Mouse (Mus musculus) G1E (cell line): ENCODE data around the gene Zfp106. TPM values are rescaled to one million over a fixed set of nuclear protein-coding genes. Genes with fewer than 3 reads are reported as not detected.
A peak's percentile ranks its signal among the peaks of the same experiment; 100 is the strongest.
"Not testable (repeated sequence)": the region's sequence is repeated elsewhere in the genome, so short reads cannot be mapped to it uniquely, and the experiment has no call there.

Experiments used
- ATAC-seq: 2 replicates; pipeline ENCODE4 v1.8.0; 2016; ENCODE audit warnings: mild to moderate bottlenecking; ENCODE audit not compliant: insufficient number of reproducible peaks, poor library complexity, low FRiP score, severe bottlenecking; ENCODE audit errors: extremely low read depth
- DNase-seq: peaks from one replicate; pipeline ENCODE4 v3.0.0; 2012; ENCODE audit warnings: low spot score
- H3K27me3 ChIP-seq: 2 replicates; pipeline ENCODE4 v1.6.1; 2012; ENCODE audit warnings: mild to moderate bottlenecking, low read length, inconsistent platforms; ENCODE audit not compliant: insufficient read depth
- H3K36me3 ChIP-seq: replicated peaks from 2 replicates; pipeline ENCODE3; 2012; ENCODE audit warnings: mild to moderate bottlenecking, inconsistent platforms
- H3K4me1 ChIP-seq: 2 replicates; pipeline ENCODE4 v1.6.1; 2012; ENCODE audit warnings: low read depth, low read length, inconsistent platforms, mixed read lengths; ENCODE audit not compliant: insufficient read depth
- H3K4me3 ChIP-seq: 2 replicates; pipeline ENCODE4 v1.5.1; 2012; ENCODE audit warnings: low read depth, mild to moderate bottlenecking, inconsistent platforms, low read length, moderate library complexity, mixed read lengths
- H3K9me3 ChIP-seq: replicated peaks from 2 replicates; pipeline ENCODE4 v1.6.1; 2012; ENCODE audit warnings: inconsistent platforms
- CTCF ChIP-seq: IDR thresholded peaks from 2 replicates; pipeline ENCODE4 v1.5.1; 2012; ENCODE audit warnings: low read depth, low read length, inconsistent platforms, mixed read lengths
- GATA1 ChIP-seq: IDR thresholded peaks from 2 replicates; pipeline ENCODE4 v1.6.1; 2012; ENCODE audit warnings: borderline replicate concordance, low read length, inconsistent platforms, mixed read lengths
- GATA2 ChIP-seq: IDR thresholded peaks from 2 replicates; pipeline ENCODE4 v1.6.1; 2012; ENCODE audit warnings: low read depth, low read length, inconsistent platforms, borderline replicate concordance
- POLR2AphosphoS5 ChIP-seq: IDR thresholded peaks from 2 replicates; pipeline ENCODE4 v1.6.1; 2012; ENCODE audit warnings: low read depth, low read length, inconsistent platforms; ENCODE audit not compliant: insufficient replicate concordance
- TAL1 ChIP-seq: conservative IDR thresholded peaks from 2 replicates; pipeline ENCODE4 v1.6.1; 2012; ENCODE audit warnings: low read depth, low read length, inconsistent platforms, mixed read lengths
- polyA plus RNA-seq: library from polyadenylated mRNA; stranded (reverse); fragments of >175 nt; gene quantifications from 2 replicates; pipeline ENCODE4 v1.2.3, GENCODE M21; 2012
- total RNA-seq, 2 experiments: library from RNA; stranded (forward) in 1 of 2; stranded (reverse) in 1 of 2; fragments of 200-1000 nt in 1 of 2; fragments of >200 nt in 1 of 2; fragmentation: Nextera tagmentation in 1 of 2; gene quantifications; 2 replicates each; pipeline ENCODE4 v1.2.3; 2014 to 2017

The Zfp106 gene
- total and polyA plus RNA-seq, 3 experiments, result 98.6 to 301 (median 104) TPM

GRCm38 (mm10) chr2:120567798-120568320, 4.2 kb upstream of the Zfp106 start:
- ATAC-seq (0 out of 2 replicates have a peak, but pooled peaks have one; percentile 9), DNase-seq (no peak)
- peaks cover 61% of the 10 kb centered on the region for H3K4me1 ChIP-seq
- H3K9me3 ChIP-seq, result no peaks in the 10 kb centered on the region
- H3K4me3 ChIP-seq, result peak overlapping the region; percentile 89
- no peaks in the 10 kb centered on the region for H3K27me3 ChIP-seq
- TF ChIP-seq CTCF (no peak), POLR2AphosphoS5 (no peak), GATA2 (no peak), GATA1 (no peak), TAL1 (no peak)
- peaks cover 20% of the 10 kb centered on the region for H3K36me3 ChIP-seq

GRCm38 (mm10) chr2:120566886-120567797, 3.5 kb upstream of the Zfp106 start, which contains the start of gene Snap23:
Gene Snap23 (plus strand): TSS chr2:120567671.
- Histone ChIP-seq H3K4me3 (peak within 1 kb of the TSS; percentile 89), H3K4me1 (peaks cover 59% of the 10 kb centered on the region), H3K9me3 (no peaks in the 10 kb centered on the region), H3K27me3 (no peaks in the 10 kb centered on the region), H3K36me3 (peaks cover 14% of the 10 kb centered on the region)
- DNase-seq, result peak; percentile 83
- ATAC-seq, result peak; percentile 43; the same call in 1 of the 2 replicates
- TF ChIP-seq POLR2AphosphoS5, result no peak
- no peak for TF ChIP-seq GATA1
- TF ChIP-seq TAL1, result no peak
- TF ChIP-seq CTCF, result no peak
- TF ChIP-seq GATA2, result no peak

DNA sequence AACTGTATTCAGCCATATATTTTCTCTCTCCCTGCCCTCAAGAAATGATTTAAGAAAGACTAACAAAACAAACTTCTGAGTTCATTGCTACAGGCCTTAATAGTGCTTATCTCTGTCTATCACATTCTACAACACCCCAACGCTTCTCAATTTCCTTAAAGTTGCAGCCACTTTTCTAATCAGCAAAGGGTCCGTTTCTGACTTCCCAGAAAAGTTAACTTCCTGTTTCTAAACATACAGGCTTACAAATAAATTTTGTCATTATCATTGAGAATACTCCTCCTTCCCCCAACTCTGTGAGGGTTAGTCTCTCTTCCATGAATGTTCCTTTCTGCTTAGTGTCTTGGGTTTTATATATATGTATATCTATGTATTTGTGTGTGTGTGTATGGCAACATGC, 1.7 kb upstream of the Zfp106 start:
- Histone ChIP-seq H3K4me1 (peaks cover 61% of the 10 kb centered on the region), H3K9me3 (no peaks in the 10 kb centered on the region), H3K36me3 (peaks cover 17% of the 10 kb centered on the region), H3K4me3 (no peak overlapping the region), H3K27me3 (no peaks in the 10 kb centered on the region)
- ATAC-seq (peak; percentile 47), DNase-seq (no peak)
- TF ChIP-seq GATA2 (no peak), CTCF (no peak)

DNA sequence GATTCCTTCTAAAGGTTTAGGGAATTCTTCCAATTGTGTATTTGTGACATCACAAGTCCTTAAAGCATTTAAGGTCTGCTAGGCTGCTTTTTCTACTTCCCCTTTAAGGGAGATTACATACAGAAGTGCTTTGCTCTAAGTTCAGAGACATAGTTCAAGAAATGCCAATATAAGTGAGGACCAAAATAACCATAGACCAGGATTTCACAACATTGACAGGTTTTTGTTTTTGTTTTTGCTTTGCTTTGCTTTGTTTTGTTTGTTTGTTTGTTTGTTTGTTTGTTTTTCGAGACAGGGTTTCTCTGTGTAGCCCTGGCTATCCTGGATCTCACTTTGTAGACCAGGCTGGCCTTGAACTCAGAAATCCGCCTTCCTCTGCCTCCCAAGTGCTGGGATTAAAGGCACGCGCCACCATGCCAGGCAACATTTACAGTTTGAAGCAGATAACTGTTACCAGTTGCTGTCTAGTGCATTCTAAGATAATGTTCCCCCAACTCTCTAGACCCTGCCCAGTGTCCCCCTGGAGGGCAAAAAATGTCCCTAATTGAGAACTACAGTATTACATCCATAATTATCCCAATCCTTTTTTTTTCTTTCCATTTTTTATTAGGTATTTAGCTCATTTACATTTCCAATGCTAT, 1.0 kb upstream of the Zfp106 start:
- not testable (repeated sequence) for H3K9me3 ChIP-seq, H3K4me3 ChIP-seq, H3K27me3 ChIP-seq, ATAC-seq, DNase-seq
- Histone ChIP-seq H3K4me1 (peaks cover 62% of the 10 kb centered on the region), H3K36me3 (peaks cover 21% of the 10 kb centered on the region)

DNA sequence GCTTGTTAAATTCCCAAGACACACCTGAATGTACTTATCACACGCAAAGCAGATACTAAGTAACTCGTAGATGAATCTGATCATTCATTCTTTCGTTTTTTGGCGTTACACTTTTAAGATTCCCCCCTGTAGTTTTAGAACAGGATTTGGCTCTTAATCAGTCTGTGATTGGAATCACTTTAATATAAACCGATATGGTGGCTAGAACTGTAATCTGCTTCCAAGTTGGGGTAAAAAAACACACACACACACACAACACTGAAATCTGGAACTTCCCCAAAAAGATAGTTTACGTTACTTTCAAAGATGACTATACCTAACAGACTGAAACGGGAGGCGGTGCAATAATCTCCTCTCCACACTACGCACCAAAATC, 796 bp downstream of the Zfp106 start:
- Histone ChIP-seq H3K27me3 (no peaks in the 10 kb centered on the region), H3K4me1 (peaks cover 61% of the 10 kb centered on the region), H3K36me3 (peaks cover 28% of the 10 kb centered on the region), H3K9me3 (no peaks in the 10 kb centered on the region), H3K4me3 (peak overlapping the region; percentile 99)
- ATAC-seq, result no peak
- no peak for TF ChIP-seq GATA1
- no peak for TF ChIP-seq TAL1
- TF ChIP-seq POLR2AphosphoS5, result no peak
- no peak for TF ChIP-seq GATA2
- TF ChIP-seq CTCF, result no peak
- DNase-seq, result no peak

DNA sequence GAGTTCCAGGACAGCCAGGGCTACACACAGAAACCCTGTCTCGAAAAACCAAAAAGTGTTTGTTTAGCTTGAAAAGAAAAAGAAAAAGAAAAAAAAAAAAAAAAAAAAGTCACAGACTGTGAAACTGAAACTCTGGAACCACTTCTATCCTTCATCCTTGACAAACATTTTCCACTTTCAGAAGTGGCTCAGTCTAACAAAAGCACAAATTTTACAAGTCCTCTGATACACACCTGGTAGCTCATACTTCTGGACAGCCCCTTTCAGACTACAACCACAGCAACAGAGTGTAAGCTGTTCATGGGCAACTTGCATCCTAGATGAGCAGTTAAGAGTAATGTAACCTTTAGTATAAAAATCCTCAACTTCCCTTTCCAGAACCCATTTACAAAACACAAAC, 2.1 kb downstream of the Zfp106 start:
- TF ChIP-seq CTCF, result no peak
- ATAC-seq, result no peak
- Histone ChIP-seq H3K4me1 (peaks cover 61% of the 10 kb centered on the region), H3K36me3 (peaks cover 41% of the 10 kb centered on the region), H3K4me3 (no peak overlapping the region; the same call in 1 of the 2 replicates), H3K27me3 (no peaks in the 10 kb centered on the region), H3K9me3 (no peaks in the 10 kb centered on the region)
- no peak for DNase-seq
